Mouse (Mus musculus): ENCODE data around the gene Ptn. TPM values are rescaled to one million over a fixed set of nuclear protein-coding genes. Genes with fewer than 3 reads are reported as not detected.
A peak's percentile ranks its signal among the peaks of the same experiment; 100 is the strongest.
"Not testable (repeated sequence)": the region's sequence is repeated elsewhere in the genome, so short reads cannot be mapped to it uniquely, and the experiment has no call there.

Gene Ptn
- total RNA-seq, 2 experiments from 2014 or later, result 234 TPM

DNA sequence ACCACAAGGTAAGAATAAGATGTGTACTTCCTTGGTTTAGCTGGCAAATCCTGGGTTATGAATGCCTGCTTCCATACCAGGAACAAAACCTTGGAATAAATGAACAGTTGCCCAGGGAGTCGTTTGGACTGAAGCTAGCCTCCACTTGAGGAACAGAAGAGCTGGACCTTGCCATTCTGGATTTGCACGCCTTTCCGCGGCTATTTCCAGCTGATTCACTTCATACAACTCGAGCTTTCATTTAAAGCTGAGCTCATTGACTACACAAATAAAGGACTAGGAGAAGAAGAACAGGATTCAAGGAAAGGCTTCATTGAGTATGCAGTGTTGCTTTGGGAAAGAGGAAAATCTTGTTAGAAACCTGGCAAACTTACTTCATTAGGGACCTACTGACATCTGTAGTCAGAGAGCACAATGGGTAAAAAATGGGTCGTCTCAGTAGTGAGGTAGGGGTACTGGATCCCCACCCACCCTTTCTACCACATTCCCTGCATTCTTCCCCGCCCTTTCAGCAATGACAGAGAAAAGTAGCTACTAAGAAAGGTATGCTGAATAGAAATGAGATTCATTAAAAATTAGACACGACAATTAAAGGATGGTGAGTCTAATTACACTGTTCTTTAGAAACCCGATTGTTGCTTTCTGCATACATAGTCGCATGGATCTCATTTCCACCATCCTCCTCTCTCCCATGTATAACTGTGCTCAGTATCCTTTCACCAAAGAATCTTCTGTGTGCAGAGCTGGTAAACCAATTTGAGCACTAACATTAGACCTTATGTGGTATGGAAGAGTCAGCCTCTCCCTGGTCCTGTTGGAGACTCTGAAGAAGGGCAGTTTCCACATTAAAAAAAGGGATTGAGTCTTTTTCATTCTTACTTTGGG lies 54.8 kb downstream of the Ptn start:
- no peak for DNase-seq

- no peak for DNase-seq
Measured at GRCm38 (mm10) chr6:36752887-36753286, 57.1 kb downstream of the Ptn start.

- DNase-seq, result no peak
Measured at GRCm38 (mm10) chr6:36739811-36740210, 70.2 kb downstream of the Ptn start.

DNA sequence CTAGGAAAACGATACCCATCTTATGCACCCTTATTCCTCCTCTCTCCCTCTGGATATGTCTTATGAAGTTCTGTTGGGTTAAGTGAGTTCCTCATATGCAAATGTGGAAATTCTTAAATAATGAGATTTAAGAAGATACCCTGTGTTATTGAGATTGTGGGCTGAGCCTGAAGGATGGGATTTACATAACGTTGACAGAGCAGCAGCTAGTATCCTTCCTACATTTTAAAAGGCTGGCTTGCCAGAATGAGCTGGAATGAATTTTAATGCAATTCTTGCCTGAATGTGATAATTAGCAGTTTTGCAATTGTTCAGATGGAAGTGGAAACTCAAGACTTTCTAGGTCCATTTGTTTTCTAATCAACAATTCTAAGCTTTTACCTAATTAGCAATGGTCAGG lies 73.3 kb downstream of the Ptn start:
- no peak for DNase-seq

GRCm38 (mm10) chr6:36735622-36736021 lies 74.4 kb downstream of the Ptn start:
- not testable (repeated sequence) for DNase-seq

DNA sequence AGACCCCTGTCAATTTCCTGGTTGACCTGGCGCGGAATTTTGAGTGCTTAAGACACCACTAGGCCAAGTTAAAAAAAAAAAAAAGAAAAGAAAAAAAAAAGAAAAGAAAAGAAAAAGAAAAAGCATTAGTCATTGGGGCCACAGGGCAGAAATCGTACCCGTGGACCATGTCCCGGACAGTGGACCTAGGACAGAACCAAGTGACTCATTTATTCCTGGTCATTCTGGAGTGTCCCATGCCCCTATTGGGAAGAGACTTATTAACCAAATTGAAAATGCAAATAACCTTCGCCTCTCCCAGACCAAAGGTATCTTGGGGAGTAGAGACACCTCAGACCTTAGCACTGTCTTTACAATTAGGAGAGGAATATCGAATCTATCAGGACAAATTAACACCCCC lies 80.2 kb downstream of the Ptn start:
- DNase-seq, result not testable (repeated sequence)

DNA sequence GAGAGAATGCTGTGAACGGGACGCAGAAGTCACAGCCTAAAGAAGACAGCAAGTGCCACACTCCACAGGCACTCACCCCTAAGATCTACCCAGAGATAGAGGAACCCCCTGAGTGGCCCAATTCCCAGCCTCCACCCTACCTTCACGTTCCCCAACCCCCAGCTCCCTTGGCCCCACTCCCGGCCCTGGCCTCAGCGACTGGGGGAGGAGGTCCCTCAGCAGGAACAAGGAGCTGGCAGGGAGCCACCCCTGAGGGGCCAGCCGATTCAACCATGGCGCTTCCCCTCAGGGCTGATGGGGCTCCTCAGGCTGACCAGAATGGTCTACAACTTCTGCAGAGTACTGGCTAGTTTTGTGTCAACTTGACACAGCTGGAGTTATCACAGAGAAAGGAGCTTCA lies 81.9 kb downstream of the Ptn start:
- peak in 1 of 2 experiments; percentile 16 for DNase-seq

- no peak for DNase-seq
Measured at GRCm38 (mm10) chr6:36725509-36726160, 84.4 kb downstream of the Ptn start.

DNA sequence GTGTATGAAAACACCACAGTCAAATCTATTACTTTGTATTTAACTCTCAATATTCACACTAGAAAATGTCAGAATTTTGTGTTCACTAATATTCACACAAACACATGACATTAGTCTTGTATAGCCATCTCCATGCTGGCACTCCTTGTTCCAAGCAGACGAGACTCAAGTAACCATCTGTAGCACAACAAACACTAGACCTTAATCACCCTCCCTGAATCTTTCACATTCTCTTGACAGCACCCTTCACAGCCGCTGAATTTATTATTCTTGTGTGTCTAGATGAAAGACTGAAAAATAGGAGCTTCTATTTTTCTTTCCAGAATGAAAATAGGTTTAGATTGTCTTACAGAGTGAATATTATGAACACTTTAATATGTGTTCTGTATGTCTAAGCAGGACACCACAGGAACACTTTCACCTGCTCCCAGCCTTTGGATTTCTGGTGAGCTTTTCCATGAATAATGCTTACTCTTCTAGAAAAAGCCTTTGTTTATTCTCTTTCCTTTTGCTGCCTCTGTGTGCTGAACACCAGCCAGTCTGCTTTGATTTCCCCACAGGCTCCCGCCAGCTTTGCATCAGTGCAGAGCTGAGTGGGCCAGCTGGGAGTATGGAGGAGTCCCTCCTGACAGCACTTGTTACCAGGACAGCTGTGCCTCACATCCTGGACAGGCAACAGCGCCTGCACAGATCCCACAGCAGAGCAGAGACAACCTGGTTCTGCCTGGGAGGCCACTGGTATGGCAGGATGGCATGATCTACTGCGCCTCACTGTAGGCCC lies 87.1 kb downstream of the Ptn start:
- DNase-seq, result peak; percentile 53 to 68

- DNase-seq, result no peak
Measured at GRCm38 (mm10) chr6:36713329-36713728, 96.7 kb downstream of the Ptn start.

- DNase-seq, result no peak
Measured at GRCm38 (mm10) chr6:36695481-36695880, 114.5 kb downstream of the Ptn start.

- peak; percentile 44 to 60 for DNase-seq
Measured at GRCm38 (mm10) chr6:36691497-36691896, 118.5 kb downstream of the Ptn start.

DNA sequence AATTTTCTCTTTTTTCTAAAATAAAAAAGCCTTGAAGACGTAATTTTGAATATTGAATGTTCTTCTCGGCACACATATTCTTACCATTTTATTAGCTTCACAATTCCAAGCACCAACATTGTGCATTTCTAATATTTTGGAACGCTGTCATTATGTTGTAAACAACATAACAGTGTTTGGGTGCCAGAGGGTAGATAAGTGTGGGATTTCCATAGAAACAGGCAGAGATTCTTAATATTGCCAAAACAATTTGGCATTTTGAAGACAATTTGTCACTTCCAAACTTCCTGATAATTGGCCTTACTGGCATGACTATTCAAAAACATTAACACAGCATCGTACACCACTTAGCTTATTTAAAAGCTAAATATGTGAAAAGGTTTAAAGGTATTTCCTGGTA lies 119.1 kb downstream of the Ptn start:
- no peak for DNase-seq

DNA sequence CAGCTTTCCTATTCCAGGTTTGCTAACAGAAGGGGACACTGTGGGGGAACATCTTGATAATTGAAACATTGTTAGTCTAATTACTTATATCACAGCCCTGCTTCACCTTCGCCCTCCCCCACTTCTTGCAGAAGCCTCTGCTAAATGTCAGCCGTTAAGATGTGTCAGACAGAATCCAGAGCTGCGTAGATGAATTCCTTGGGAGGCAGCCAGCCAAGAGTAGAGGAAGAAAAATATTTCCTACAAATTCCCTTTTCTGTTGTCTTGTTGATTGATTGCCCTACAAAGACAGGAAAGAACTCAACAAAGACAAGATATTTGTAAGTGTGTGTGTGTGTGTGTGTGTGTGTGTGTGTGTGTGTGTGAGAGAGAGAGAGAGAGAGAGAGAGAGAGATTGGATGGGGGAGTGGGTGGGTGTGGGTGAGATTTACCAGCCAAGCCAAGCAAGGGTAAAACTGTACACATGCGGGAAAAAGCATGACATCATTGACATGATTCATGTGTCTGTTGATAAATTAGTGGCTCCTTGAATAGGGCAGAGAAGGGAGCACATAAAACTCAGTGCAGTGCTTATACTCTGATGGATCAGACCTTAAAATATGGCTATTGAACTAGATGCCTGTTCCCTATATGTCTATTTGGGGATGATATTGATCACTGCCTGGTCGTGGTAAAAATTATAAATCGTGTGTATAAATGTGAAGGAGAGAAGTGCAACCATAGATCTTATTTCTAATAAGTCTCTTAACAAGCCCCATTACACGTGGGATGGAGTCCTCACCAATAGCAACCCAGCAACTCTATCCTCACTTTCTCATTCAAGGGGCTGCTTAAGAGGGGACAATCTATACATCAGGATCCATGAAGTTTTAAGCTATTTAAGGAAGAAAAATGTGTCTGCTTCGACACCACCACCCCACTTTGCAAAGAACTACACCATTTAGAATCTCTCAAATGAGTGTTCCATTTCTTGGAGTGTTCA lies 133.0 kb downstream of the Ptn start:
- DNase-seq, result no peak

DNA sequence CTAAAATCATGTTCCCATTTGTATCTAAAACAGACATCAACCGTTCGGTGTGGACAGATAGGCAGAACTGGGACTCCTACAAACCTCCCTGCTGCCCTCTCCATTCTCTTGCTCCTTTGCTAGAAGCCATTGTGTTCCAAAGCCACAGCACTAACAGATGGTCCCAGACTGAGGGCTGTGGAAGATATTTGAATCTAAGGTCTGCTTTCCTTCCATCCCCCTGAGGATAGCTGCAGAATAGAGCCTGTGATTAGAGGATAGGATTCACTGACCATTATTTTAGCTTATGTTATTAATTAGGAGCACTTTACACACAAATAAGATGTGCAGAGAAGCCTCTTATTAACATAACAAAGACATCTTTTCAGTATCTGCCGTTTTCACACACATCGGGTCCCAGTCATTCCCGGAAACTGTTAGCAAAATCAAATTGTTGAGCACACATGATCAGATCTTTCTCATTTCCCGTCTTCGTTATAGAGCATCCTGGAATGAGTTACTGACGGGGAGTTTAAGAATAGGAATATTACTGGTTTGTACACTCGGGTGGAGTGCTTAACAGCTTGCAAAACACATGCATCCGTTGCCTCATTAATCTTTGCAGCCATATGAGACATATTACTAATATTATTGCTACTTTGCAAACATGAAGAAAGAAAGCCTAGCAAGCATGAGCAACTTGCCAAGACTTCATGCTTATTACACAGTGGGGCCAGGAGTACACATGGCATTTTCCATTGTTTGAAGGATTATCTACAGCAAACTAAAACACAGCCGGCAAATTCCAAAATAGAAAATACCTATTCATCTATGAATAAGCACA lies 137.4 kb downstream of the Ptn start:
- no peak for DNase-seq

GRCm38 (mm10) chr6:36671274-36671673 lies 138.7 kb downstream of the Ptn start:
- no peak for DNase-seq

Data from layer of hippocampus, postnatal 36 days (tissue).